Mouse (Mus musculus): ENCODE data around the gene 1700066M21Rik. TPM values are rescaled to one million over a fixed set of nuclear protein-coding genes. Genes with fewer than 3 reads are reported as not detected.

The 1700066M21Rik gene
- polyA plus RNA-seq, 1 experiment: 2.7 TPM

GRCm38 (mm10) chr1:57388402-57389155, 11.2 kb downstream of the 1700066M21Rik start:
- Histone ChIP-seq H3K4me1 (peaks cover 13% of the 10 kb centered on the region), H3K9me3 (no peaks in the 10 kb centered on the region), H3K36me3 (replicated peaks; ENCODE audit: low read length) (peaks cover 72% of the 10 kb centered on the region), H3K4me3 (replicated peaks) (no peak overlapping the region), H3K27me3 (replicated peaks) (no peaks in the 10 kb centered on the region)
- TF ChIP-seq GATA1 (IDR thresholded peaks at IDR 0.05; ENCODE audit: borderline replicate concordance, low read length) (no peak), FLI1 (IDR thresholded peaks at IDR 0.05; ENCODE audit: low read length) (no peak)

- peaks cover 79% of the 10 kb centered on the region for H3K36me3 ChIP-seq (replicated peaks; ENCODE audit: low read length)
- TF ChIP-seq GATA1 (IDR thresholded peaks at IDR 0.05; ENCODE audit: borderline replicate concordance, low read length): no peak
Measured at GRCm38 (mm10) chr1:57390993-57391790, 13.8 kb downstream of the 1700066M21Rik start.

GRCm38 (mm10) chr1:57392417-57392816, 15.0 kb downstream of the 1700066M21Rik start:
- Histone ChIP-seq H3K36me3 (replicated peaks; ENCODE audit: low read length) (peaks cover 85% of the 10 kb centered on the region), H3K27me3 (replicated peaks) (no peaks in the 10 kb centered on the region), H3K9me3 (no peaks in the 10 kb centered on the region), H3K4me3 (replicated peaks) (no peak overlapping the region), H3K4me1 (peaks cover 13% of the 10 kb centered on the region)
- no peak for TF ChIP-seq GATA1 (IDR thresholded peaks at IDR 0.05; ENCODE audit: borderline replicate concordance, low read length)
- TF ChIP-seq FLI1 (IDR thresholded peaks at IDR 0.05; ENCODE audit: low read length): no peak

More at GRCm38 (mm10) chr1:57390993-57391790, 13.8 kb downstream of the 1700066M21Rik start:
- H3K27me3 ChIP-seq (replicated peaks): no peaks in the 10 kb centered on the region
- peaks cover 13% of the 10 kb centered on the region for H3K4me1 ChIP-seq
- H3K4me3 ChIP-seq (replicated peaks): no peak overlapping the region
- no peaks in the 10 kb centered on the region for H3K9me3 ChIP-seq

- TF ChIP-seq GATA1 (IDR thresholded peaks at IDR 0.05; ENCODE audit: borderline replicate concordance, low read length): no peak
- Histone ChIP-seq H3K4me1 (peaks cover 10% of the 10 kb centered on the region), H3K9me3 (no peaks in the 10 kb centered on the region), H3K27me3 (replicated peaks) (no peaks in the 10 kb centered on the region), H3K36me3 (replicated peaks; ENCODE audit: low read length) (peaks cover 86% of the 10 kb centered on the region), H3K4me3 (replicated peaks) (no peak overlapping the region)
Measured at GRCm38 (mm10) chr1:57394051-57394450, 16.6 kb downstream of the 1700066M21Rik start.

GRCm38 (mm10) chr1:57400321-57400720, 22.9 kb downstream of the 1700066M21Rik start:
- TF ChIP-seq GATA1 (IDR thresholded peaks at IDR 0.05; ENCODE audit: borderline replicate concordance, low read length) (no peak), FLI1 (IDR thresholded peaks at IDR 0.05; ENCODE audit: low read length) (no peak)
- Histone ChIP-seq H3K36me3 (replicated peaks; ENCODE audit: low read length) (peaks cover 61% of the 10 kb centered on the region), H3K4me1 (peaks cover 15% of the 10 kb centered on the region), H3K27me3 (replicated peaks) (no peaks in the 10 kb centered on the region), H3K4me3 (replicated peaks) (no peak overlapping the region), H3K9me3 (no peaks in the 10 kb centered on the region)

- Histone ChIP-seq H3K4me3 (replicated peaks) (no peak overlapping the region), H3K27me3 (replicated peaks) (no peaks in the 10 kb centered on the region), H3K36me3 (replicated peaks; ENCODE audit: low read length) (peaks cover 56% of the 10 kb centered on the region), H3K9me3 (no peaks in the 10 kb centered on the region), H3K4me1 (peaks cover 20% of the 10 kb centered on the region)
- TF ChIP-seq FLI1 (IDR thresholded peaks at IDR 0.05; ENCODE audit: low read length): no peak
- no peak for TF ChIP-seq GATA1 (IDR thresholded peaks at IDR 0.05; ENCODE audit: borderline replicate concordance, low read length)
Measured at GRCm38 (mm10) chr1:57400877-57401276, 23.5 kb downstream of the 1700066M21Rik start.

- TF ChIP-seq FLI1 (IDR thresholded peaks at IDR 0.05; ENCODE audit: low read length): no peak
- no peak for TF ChIP-seq GATA1 (IDR thresholded peaks at IDR 0.05; ENCODE audit: borderline replicate concordance, low read length)
- Histone ChIP-seq H3K4me1 (peaks cover 21% of the 10 kb centered on the region), H3K27me3 (replicated peaks) (no peaks in the 10 kb centered on the region), H3K36me3 (replicated peaks; ENCODE audit: low read length) (peaks cover 44% of the 10 kb centered on the region), H3K4me3 (replicated peaks) (no peak overlapping the region), H3K9me3 (no peaks in the 10 kb centered on the region)
Measured at GRCm38 (mm10) chr1:57402116-57402515, 24.7 kb downstream of the 1700066M21Rik start.

GRCm38 (mm10) chr1:57406187-57407151, 29.0 kb downstream of the 1700066M21Rik start, which contains the start of the genes Maip1 and Tyw5:
Maip1 (plus strand) TSS chr1:57406328.
Tyw5 (minus strand) TSS chr1:57407101.
- no peaks in the 10 kb centered on the region for H3K9me3 ChIP-seq
- no peaks in the 10 kb centered on the region for H3K27me3 ChIP-seq (replicated peaks)
- H3K4me3 ChIP-seq (replicated peaks): peak within 1 kb of the TSS; percentile 98
- peaks cover 17% of the 10 kb centered on the region for H3K36me3 ChIP-seq (replicated peaks; ENCODE audit: low read length)
- peaks cover 35% of the 10 kb centered on the region for H3K4me1 ChIP-seq
- TF ChIP-seq GATA1 (IDR thresholded peaks at IDR 0.05; ENCODE audit: borderline replicate concordance, low read length) (no peak), FLI1 (IDR thresholded peaks at IDR 0.05; ENCODE audit: low read length) (no peak)

GRCm38 (mm10) chr1:57408994-57409393, 31.6 kb downstream of the 1700066M21Rik start:
- Histone ChIP-seq H3K36me3 (replicated peaks; ENCODE audit: low read length) (peaks cover 40% of the 10 kb centered on the region), H3K4me3 (replicated peaks) (no peak overlapping the region), H3K4me1 (peaks cover 35% of the 10 kb centered on the region), H3K27me3 (replicated peaks) (no peaks in the 10 kb centered on the region), H3K9me3 (no peaks in the 10 kb centered on the region)
- TF ChIP-seq FLI1 (IDR thresholded peaks at IDR 0.05; ENCODE audit: low read length) (no peak), GATA1 (IDR thresholded peaks at IDR 0.05; ENCODE audit: borderline replicate concordance, low read length) (no peak)
